Mouse (Mus musculus): ENCODE results near the gene Inf2. TPM values are rescaled to one million over a fixed set of nuclear protein-coding genes. Genes with fewer than 3 reads are reported as not detected.

Inf2 gene
- polyA plus RNA-seq, 1 experiment from 2014 or later: 1.3 TPM

GRCm38 (mm10) chr12:112554900-112555299, 33.7 kb upstream of the Inf2 start:
- no peak overlapping the region for H3K4me3 ChIP-seq
- no peaks in the 10 kb centered on the region for H3K9me3 ChIP-seq
- 37% methylated on average over 12 of the region's 12 CpGs for WGBS
- H3K27ac ChIP-seq: no peak overlapping the region
- H3K4me1 ChIP-seq: peaks cover 60% of the 10 kb centered on the region
- no peaks in the 10 kb centered on the region for H3K36me3 ChIP-seq (replicated peaks)
- H3K27me3 ChIP-seq (ENCODE audit: poor library complexity, severe bottlenecking): peaks cover 12% of the 10 kb centered on the region; the same call in 1 of the 2 replicates
- DNase-seq (ENCODE audit: extremely low spot score, low spot score): no peak

- H3K27me3 ChIP-seq (ENCODE audit: poor library complexity, severe bottlenecking): 0 out of 2 replicates have a peak, but pooled peaks cover 9% of the 10 kb centered on the region
- H3K4me3 ChIP-seq: no peak overlapping the region
- peaks cover 49% of the 10 kb centered on the region for H3K4me1 ChIP-seq
- WGBS: 79% methylated on average over 9 of the region's 9 CpGs
- no peaks in the 10 kb centered on the region for H3K36me3 ChIP-seq (replicated peaks)
- no peaks in the 10 kb centered on the region for H3K9me3 ChIP-seq
- H3K27ac ChIP-seq: 0 out of 2 replicates have a peak overlapping the region, but pooled peaks have one; percentile 25
- DNase-seq (ENCODE audit: extremely low spot score, low spot score): no peak
Measured at GRCm38 (mm10) chr12:112556531-112557060, 32.0 kb upstream of the Inf2 start.

- Histone ChIP-seq H3K4me3 (no peak overlapping the region), H3K27ac (no peak overlapping the region), H3K36me3 (replicated peaks) (no peaks in the 10 kb centered on the region), H3K4me1 (peaks cover 43% of the 10 kb centered on the region), H3K9me3 (no peaks in the 10 kb centered on the region), H3K27me3 (ENCODE audit: poor library complexity, severe bottlenecking) (0 out of 2 replicates have a peak, but pooled peaks cover 9% of the 10 kb centered on the region)
- 84% methylated on average over 5 of the region's 5 CpGs for WGBS
- DNase-seq (ENCODE audit: extremely low spot score, low spot score): no peak
Measured at GRCm38 (mm10) chr12:112557219-112557618, 31.4 kb upstream of the Inf2 start.

- Histone ChIP-seq H3K36me3 (replicated peaks) (no peaks in the 10 kb centered on the region), H3K27ac (0 out of 2 replicates have a peak overlapping the region, but pooled peaks have one; percentile 48), H3K4me1 (peaks cover 30% of the 10 kb centered on the region), H3K4me3 (no peak overlapping the region), H3K27me3 (ENCODE audit: poor library complexity, severe bottlenecking) (no peaks in the 10 kb centered on the region), H3K9me3 (no peaks in the 10 kb centered on the region)
- DNase-seq (ENCODE audit: extremely low spot score, low spot score): no peak
- WGBS: 44% methylated on average over 3 of the region's 3 CpGs
Measured at GRCm38 (mm10) chr12:112559231-112559630, 29.4 kb upstream of the Inf2 start.

- WGBS: 60% methylated on average over 6 of the region's 6 CpGs
- peaks cover 30% of the 10 kb centered on the region for H3K4me1 ChIP-seq
- 0 out of 2 replicates have a peak overlapping the region, but pooled peaks have one; percentile 48 for H3K27ac ChIP-seq
- H3K9me3 ChIP-seq: no peaks in the 10 kb centered on the region
- H3K4me3 ChIP-seq: no peak overlapping the region
- H3K36me3 ChIP-seq (replicated peaks): no peaks in the 10 kb centered on the region
- no peak for DNase-seq (ENCODE audit: extremely low spot score, low spot score)
- no peaks in the 10 kb centered on the region for H3K27me3 ChIP-seq (ENCODE audit: poor library complexity, severe bottlenecking)
Measured at GRCm38 (mm10) chr12:112559671-112560070, 28.9 kb upstream of the Inf2 start.

- Histone ChIP-seq H3K27me3 (ENCODE audit: poor library complexity, severe bottlenecking) (no peaks in the 10 kb centered on the region), H3K4me1 (peaks cover 28% of the 10 kb centered on the region), H3K36me3 (replicated peaks) (no peaks in the 10 kb centered on the region), H3K27ac (no peak overlapping the region), H3K9me3 (no peaks in the 10 kb centered on the region), H3K4me3 (no peak overlapping the region)
- 72% methylated on average over 5 of the region's 5 CpGs for WGBS
- DNase-seq (ENCODE audit: extremely low spot score, low spot score): no peak
Measured at GRCm38 (mm10) chr12:112560176-112560797, 28.3 kb upstream of the Inf2 start.

- no peaks in the 10 kb centered on the region for H3K27me3 ChIP-seq (ENCODE audit: poor library complexity, severe bottlenecking)
- no peaks in the 10 kb centered on the region for H3K36me3 ChIP-seq (replicated peaks)
- H3K9me3 ChIP-seq: no peaks in the 10 kb centered on the region
- 73% methylated on average over 3 of the region's 3 CpGs for WGBS
- H3K4me1 ChIP-seq: peaks cover 29% of the 10 kb centered on the region
- H3K4me3 ChIP-seq: no peak overlapping the region
- no peak overlapping the region for H3K27ac ChIP-seq
- DNase-seq (ENCODE audit: extremely low spot score, low spot score): no peak
Measured at GRCm38 (mm10) chr12:112561163-112561562, 27.4 kb upstream of the Inf2 start.

- H3K4me3 ChIP-seq: no peak overlapping the region
- WGBS: 85% methylated on average over 5 of the region's 5 CpGs
- no peaks in the 10 kb centered on the region for H3K9me3 ChIP-seq
Measured at GRCm38 (mm10) chr12:112562462-112562861, 26.1 kb upstream of the Inf2 start.

GRCm38 (mm10) chr12:112563011-112563410, 25.6 kb upstream of the Inf2 start:
- WGBS: 87% methylated on average over 6 of the region's 6 CpGs
- Histone ChIP-seq H3K9me3 (no peaks in the 10 kb centered on the region), H3K27me3 (ENCODE audit: poor library complexity, severe bottlenecking) (no peaks in the 10 kb centered on the region), H3K36me3 (replicated peaks) (no peaks in the 10 kb centered on the region), H3K4me3 (no peak overlapping the region), H3K4me1 (peaks cover 25% of the 10 kb centered on the region), H3K27ac (no peak overlapping the region)
- no peak for DNase-seq (ENCODE audit: extremely low spot score, low spot score)

More at GRCm38 (mm10) chr12:112562462-112562861, 26.1 kb upstream of the Inf2 start:
- Histone ChIP-seq H3K27ac (no peak overlapping the region), H3K27me3 (ENCODE audit: poor library complexity, severe bottlenecking) (no peaks in the 10 kb centered on the region), H3K4me1 (peaks cover 25% of the 10 kb centered on the region), H3K36me3 (replicated peaks) (no peaks in the 10 kb centered on the region)
- DNase-seq (ENCODE audit: extremely low spot score, low spot score): no peak

GRCm38 (mm10) chr12:112570160-112570559, 18.4 kb upstream of the Inf2 start:
- Histone ChIP-seq H3K27me3 (ENCODE audit: poor library complexity, severe bottlenecking) (no peaks in the 10 kb centered on the region), H3K36me3 (replicated peaks) (no peaks in the 10 kb centered on the region), H3K4me1 (peaks cover 6% of the 10 kb centered on the region), H3K9me3 (no peaks in the 10 kb centered on the region), H3K4me3 (no peak overlapping the region), H3K27ac (no peak overlapping the region)
- WGBS: 90% methylated on average over 8 of the region's 8 CpGs
- no peak for DNase-seq (ENCODE audit: extremely low spot score, low spot score)

- H3K36me3 ChIP-seq (replicated peaks): no peaks in the 10 kb centered on the region
- H3K27me3 ChIP-seq (ENCODE audit: poor library complexity, severe bottlenecking): 0 out of 2 replicates have a peak, but pooled peaks cover under 1% of the 10 kb centered on the region
- H3K4me1 ChIP-seq: peaks cover 4% of the 10 kb centered on the region
- no peak overlapping the region for H3K27ac ChIP-seq
- WGBS: 71% methylated on average over 6 of the region's 6 CpGs
- H3K9me3 ChIP-seq: no peaks in the 10 kb centered on the region
- H3K4me3 ChIP-seq: no peak overlapping the region
- DNase-seq (ENCODE audit: extremely low spot score, low spot score): no peak
Measured at GRCm38 (mm10) chr12:112571064-112571463, 17.5 kb upstream of the Inf2 start.

GRCm38 (mm10) chr12:112575274-112575986, 13.2 kb upstream of the Inf2 start:
- Histone ChIP-seq H3K9me3 (no peaks in the 10 kb centered on the region), H3K27ac (no peak overlapping the region), H3K36me3 (replicated peaks) (no peaks in the 10 kb centered on the region), H3K27me3 (ENCODE audit: poor library complexity, severe bottlenecking) (peaks cover 17% of the 10 kb centered on the region), H3K4me1 (peaks cover 27% of the 10 kb centered on the region), H3K4me3 (no peak overlapping the region)
- 87% methylated on average over 8 of the region's 8 CpGs for WGBS
- no peak for DNase-seq (ENCODE audit: extremely low spot score, low spot score)

GRCm38 (mm10) chr12:112576341-112576740, 12.2 kb upstream of the Inf2 start:
- no peaks in the 10 kb centered on the region for H3K9me3 ChIP-seq
- 26% methylated on average over 6 of the region's 6 CpGs for WGBS
- peaks cover 27% of the 10 kb centered on the region for H3K4me1 ChIP-seq
- H3K36me3 ChIP-seq (replicated peaks): no peaks in the 10 kb centered on the region
- peaks cover 17% of the 10 kb centered on the region for H3K27me3 ChIP-seq (ENCODE audit: poor library complexity, severe bottlenecking)
- H3K4me3 ChIP-seq: no peak overlapping the region
- DNase-seq (ENCODE audit: extremely low spot score, low spot score): no peak
- peak overlapping the region; percentile 70 for H3K27ac ChIP-seq

All from forebrain, embryonic 10.5 days (tissue).